Mouse (Mus musculus): ENCODE results near the gene F2. TPM values are rescaled to one million over a fixed set of nuclear protein-coding genes. Genes with fewer than 3 reads are reported as not detected.

The F2 gene
- polyA plus RNA-seq, 1 experiment from 2014 or later, result 0.51 TPM

DNA sequence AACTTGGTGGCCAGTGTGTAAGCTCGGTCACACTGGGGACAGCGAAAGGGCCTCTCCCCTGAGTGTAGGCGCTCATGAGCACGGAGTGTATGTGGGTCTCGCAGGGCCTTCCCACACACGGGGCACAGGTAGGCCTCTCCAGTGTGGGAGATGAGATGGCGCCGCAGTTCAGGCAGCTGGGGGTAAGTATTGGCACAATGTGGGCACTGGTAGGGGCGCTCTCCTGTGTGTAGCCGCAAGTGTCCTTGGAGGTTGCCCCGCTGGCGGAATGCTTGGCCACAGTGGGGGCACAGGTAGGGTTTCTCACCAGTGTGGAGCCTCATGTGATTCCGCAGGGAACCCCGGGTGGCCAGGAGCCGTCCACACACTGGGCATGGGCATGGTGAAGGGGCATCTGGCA lies 9.1 kb upstream of the F2 start:
- ATAC-seq (ENCODE audit: low FRiP score), result no peak
- no peak overlapping the region for H3K27ac ChIP-seq (replicated peaks)
- peaks cover 54% of the 10 kb centered on the region for H3K36me3 ChIP-seq
- 98% methylated on average over 15 of the region's 15 CpGs for WGBS
- H3K27me3 ChIP-seq (replicated peaks), result no peaks in the 10 kb centered on the region
- H3K9ac ChIP-seq (replicated peaks), result no peak overlapping the region
- no peak overlapping the region for H3K4me2 ChIP-seq
- peaks cover 15% of the 10 kb centered on the region for H3K4me1 ChIP-seq
- no peak overlapping the region for H3K4me3 ChIP-seq (replicated peaks)
- no peaks in the 10 kb centered on the region for H3K9me3 ChIP-seq (replicated peaks)

DNA sequence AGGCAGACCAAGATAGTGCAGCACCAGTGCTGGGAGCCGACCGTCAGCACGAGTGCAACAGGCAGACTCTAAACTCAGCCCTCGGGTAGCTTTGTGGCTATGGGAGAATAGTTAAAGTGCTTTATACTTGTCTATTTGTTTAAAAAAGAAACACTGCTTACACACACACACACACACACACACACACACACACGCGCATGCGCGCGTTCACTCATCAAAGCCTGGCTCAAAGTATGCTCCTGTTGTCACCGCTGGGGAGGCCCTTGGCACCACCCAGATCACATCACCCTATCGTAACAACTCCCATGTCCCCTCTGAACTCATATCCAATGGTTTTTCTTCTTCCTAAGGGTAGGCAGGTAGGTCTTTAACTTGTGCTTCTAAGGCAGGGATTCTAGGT lies 7.8 kb upstream of the F2 start:
- ATAC-seq (ENCODE audit: low FRiP score), result no peak
- H3K27me3 ChIP-seq (replicated peaks), result no peaks in the 10 kb centered on the region
- peaks cover 13% of the 10 kb centered on the region for H3K4me1 ChIP-seq
- 95% methylated on average over 11 of the region's 11 CpGs for WGBS
- no peak overlapping the region for H3K4me2 ChIP-seq
- peaks cover 54% of the 10 kb centered on the region for H3K36me3 ChIP-seq
- H3K4me3 ChIP-seq (replicated peaks), result no peak overlapping the region
- H3K9ac ChIP-seq (replicated peaks), result no peak overlapping the region
- H3K27ac ChIP-seq (replicated peaks), result no peak overlapping the region
- H3K9me3 ChIP-seq (replicated peaks), result no peaks in the 10 kb centered on the region

DNA sequence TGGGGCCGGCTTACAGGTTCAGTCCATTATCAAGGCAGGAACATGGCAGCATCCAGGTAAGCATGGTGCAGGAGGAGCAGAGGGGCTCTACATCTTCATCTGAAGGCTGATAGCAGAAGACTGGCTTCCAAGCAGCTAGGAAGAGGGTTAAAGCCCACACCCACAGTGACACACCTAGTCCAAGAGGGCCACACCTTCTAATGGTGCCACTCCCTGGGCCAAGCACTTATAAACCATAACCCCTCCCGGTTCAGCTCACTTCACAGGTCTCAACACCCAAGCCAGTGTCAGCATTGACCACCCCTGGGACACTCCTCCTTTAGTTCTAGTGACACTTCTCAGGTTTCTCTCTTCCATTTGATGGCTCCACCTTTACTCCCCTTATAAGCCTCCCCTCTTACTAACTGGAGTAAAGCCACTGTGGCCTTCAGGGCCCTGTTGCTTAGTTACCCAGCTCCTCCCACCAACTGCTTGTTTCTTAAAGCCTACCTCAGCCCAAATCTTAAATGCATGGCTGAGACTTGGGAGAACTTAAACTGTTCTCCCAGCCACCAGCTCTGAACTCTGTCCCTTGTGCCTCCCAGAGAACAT lies 6.7 kb upstream of the F2 start:
- H3K4me2 ChIP-seq, result no peak overlapping the region
- H3K27me3 ChIP-seq (replicated peaks), result no peaks in the 10 kb centered on the region
- H3K9me3 ChIP-seq (replicated peaks), result no peaks in the 10 kb centered on the region
- H3K9ac ChIP-seq (replicated peaks), result no peak overlapping the region
- peaks cover 54% of the 10 kb centered on the region for H3K36me3 ChIP-seq
- H3K4me1 ChIP-seq, result peaks cover 2% of the 10 kb centered on the region; the same call in 1 of the 2 replicates
- H3K27ac ChIP-seq (replicated peaks), result no peak overlapping the region
- 84% methylated on average over 2 of the region's 2 CpGs for WGBS
- H3K4me3 ChIP-seq (replicated peaks), result no peak overlapping the region
- ATAC-seq (ENCODE audit: low FRiP score), result no peak

DNA sequence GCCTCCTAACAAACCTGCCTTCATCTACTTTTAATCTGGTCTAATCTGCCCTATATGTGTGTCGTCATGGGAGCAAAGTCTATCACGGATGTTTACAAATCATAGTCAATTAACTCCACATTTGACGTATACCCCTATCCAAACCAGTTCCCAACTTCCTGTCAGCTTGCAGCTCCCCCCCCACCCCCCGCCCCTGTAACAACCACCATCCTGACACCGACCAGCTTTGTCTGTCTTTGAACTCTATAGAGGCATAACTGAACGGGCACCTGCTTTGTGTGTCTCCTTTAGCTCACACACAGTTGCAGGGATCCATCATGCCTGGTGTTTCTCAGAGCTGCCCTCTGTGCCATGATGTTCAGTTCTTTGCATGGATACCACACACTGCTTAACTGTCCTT lies 2.7 kb upstream of the F2 start:
- H3K9ac ChIP-seq (replicated peaks), result no peak overlapping the region
- WGBS, result 82% methylated on average over 6 of the region's 6 CpGs
- H3K9me3 ChIP-seq (replicated peaks), result no peaks in the 10 kb centered on the region
- ATAC-seq (ENCODE audit: low FRiP score), result no peak
- no peaks in the 10 kb centered on the region for H3K4me1 ChIP-seq
- no peak overlapping the region for H3K4me2 ChIP-seq
- H3K4me3 ChIP-seq (replicated peaks), result no peak overlapping the region
- no peak overlapping the region for H3K27ac ChIP-seq (replicated peaks)
- H3K27me3 ChIP-seq (replicated peaks), result no peaks in the 10 kb centered on the region
- peaks cover 15% of the 10 kb centered on the region for H3K36me3 ChIP-seq

DNA sequence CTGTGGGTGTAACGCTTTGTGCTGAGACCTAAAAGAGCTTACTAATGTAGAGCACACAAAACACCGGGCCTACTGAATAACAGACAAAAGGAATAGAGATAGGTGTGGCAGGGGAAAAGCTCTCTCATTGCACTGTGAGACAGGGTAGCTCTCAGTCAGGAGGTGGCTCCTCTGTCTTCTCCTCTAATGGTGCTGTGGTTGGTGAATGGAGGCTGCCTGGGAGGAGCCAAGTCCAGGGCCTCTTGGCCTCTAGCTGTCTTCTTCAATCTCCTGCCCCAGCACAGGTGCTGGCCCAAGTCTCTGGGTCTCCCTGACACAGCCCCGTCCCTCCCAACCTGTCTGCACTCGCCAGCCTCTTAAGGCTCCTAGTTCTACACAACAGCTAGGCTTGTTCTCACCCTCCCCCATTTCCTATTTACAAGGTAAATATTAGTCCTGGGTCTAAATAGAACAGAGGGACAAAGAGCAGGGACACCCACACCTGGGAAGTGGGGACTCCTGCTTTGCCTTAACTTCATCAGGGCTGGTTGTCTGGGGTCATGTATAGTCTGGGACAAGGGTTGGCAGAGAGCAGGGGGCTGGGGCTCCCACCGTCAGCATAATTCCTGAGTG lies 619 bp upstream of the F2 start:
- no peak overlapping the region for H3K9ac ChIP-seq (replicated peaks)
- no peak overlapping the region for H3K4me3 ChIP-seq (replicated peaks)
- H3K36me3 ChIP-seq, result no peaks in the 10 kb centered on the region
- WGBS, result 86% methylated on average over 5 of the region's 5 CpGs
- no peak overlapping the region for H3K4me2 ChIP-seq
- H3K4me1 ChIP-seq, result no peaks in the 10 kb centered on the region
- H3K27me3 ChIP-seq (replicated peaks), result no peaks in the 10 kb centered on the region
- ATAC-seq (ENCODE audit: low FRiP score), result no peak
- no peak overlapping the region for H3K27ac ChIP-seq (replicated peaks)
- no peaks in the 10 kb centered on the region for H3K9me3 ChIP-seq (replicated peaks)

DNA sequence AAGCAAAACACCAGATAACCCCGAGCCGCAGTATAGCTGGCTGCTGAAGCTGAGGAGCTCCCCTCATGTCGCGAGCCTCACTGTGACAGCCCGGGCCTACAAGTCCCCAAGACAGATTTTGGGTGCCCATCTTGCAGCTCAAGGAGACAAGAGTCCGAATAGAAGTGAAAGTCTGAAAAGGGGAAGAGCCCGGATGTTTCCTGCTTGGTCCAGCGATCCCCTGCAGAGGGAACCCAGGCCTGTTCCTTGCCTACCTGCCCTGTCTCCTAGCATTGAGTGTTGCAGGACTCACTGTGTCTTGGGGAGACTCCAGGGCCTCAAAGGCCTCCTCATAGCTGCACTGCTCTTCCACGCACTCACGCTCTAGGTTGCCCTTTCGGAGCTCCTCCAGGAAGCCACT lies 728 bp downstream of the F2 start:
- Histone ChIP-seq H3K4me2 (no peak overlapping the region), H3K27ac (replicated peaks) (no peak overlapping the region), H3K4me3 (replicated peaks) (no peak overlapping the region), H3K27me3 (replicated peaks) (no peaks in the 10 kb centered on the region), H3K9me3 (replicated peaks) (no peaks in the 10 kb centered on the region), H3K4me1 (no peaks in the 10 kb centered on the region), H3K9ac (replicated peaks) (no peak overlapping the region), H3K36me3 (no peaks in the 10 kb centered on the region)
- WGBS, result 91% methylated on average over 11 of the region's 11 CpGs
- ATAC-seq (ENCODE audit: low FRiP score), result no peak

DNA sequence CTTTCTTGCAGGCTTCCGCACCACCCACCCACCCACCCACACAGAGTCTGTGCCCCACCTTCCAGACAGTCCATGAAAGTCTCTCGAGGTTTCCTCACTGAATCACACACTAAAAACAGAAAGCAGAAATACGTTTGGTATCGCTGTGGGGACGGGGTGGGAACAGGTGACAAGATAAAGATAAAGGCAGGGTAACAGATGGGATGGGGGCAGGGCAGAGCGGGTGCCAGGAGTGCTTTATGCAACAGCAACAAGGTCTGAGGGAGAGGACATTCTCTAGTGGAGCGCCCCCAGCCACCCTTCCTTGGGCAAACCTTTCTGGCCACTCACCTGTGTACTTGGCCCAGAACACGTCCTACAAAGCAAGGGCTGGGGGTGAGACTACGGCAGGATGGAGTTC lies 1.4 kb downstream of the F2 start:
- Histone ChIP-seq H3K9ac (replicated peaks) (no peak overlapping the region), H3K4me2 (no peak overlapping the region), H3K27ac (replicated peaks) (no peak overlapping the region), H3K4me3 (replicated peaks) (no peak overlapping the region), H3K9me3 (replicated peaks) (no peaks in the 10 kb centered on the region), H3K27me3 (replicated peaks) (no peaks in the 10 kb centered on the region), H3K36me3 (no peaks in the 10 kb centered on the region), H3K4me1 (no peaks in the 10 kb centered on the region)
- no peak for ATAC-seq (ENCODE audit: low FRiP score)
- 83% methylated on average over 9 of the region's 9 CpGs for WGBS

DNA sequence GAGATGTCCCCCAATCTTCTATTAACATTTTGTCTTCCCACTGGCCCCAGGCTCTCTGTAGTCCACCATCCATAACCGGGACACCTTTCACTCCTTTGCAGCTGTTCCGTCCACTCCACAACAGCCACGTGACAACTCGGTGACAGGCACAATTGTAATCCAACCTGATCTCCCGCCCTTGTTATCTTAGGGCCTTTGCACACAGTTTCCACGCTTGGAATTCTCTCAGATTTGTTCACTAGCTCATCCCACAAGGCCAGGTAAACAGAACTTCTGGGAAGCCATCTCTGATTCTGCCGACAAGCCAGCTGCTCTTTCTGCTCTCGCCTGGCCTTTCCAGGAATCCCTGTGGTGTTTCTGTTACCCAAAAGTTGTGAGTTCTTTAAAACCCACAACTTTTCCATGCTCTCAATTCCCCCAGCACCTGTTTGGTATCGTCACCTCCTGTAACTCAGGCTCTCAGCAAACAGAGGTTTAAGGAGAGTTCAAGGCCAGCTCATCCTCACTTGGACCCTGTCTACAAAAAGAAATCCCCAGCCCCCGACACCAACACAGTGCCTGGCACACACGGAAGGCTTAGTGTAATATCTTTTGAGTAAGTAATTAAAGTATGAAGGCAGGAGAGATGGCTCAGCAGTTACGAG lies 2.8 kb downstream of the F2 start:
- Histone ChIP-seq H3K4me1 (no peaks in the 10 kb centered on the region), H3K4me2 (no peak overlapping the region), H3K9me3 (replicated peaks) (no peaks in the 10 kb centered on the region), H3K4me3 (replicated peaks) (no peak overlapping the region), H3K27me3 (replicated peaks) (no peaks in the 10 kb centered on the region), H3K9ac (replicated peaks) (no peak overlapping the region), H3K27ac (replicated peaks) (no peak overlapping the region), H3K36me3 (no peaks in the 10 kb centered on the region)
- no peak for ATAC-seq (ENCODE audit: low FRiP score)
- 87% methylated on average over 12 of the region's 12 CpGs for WGBS

DNA sequence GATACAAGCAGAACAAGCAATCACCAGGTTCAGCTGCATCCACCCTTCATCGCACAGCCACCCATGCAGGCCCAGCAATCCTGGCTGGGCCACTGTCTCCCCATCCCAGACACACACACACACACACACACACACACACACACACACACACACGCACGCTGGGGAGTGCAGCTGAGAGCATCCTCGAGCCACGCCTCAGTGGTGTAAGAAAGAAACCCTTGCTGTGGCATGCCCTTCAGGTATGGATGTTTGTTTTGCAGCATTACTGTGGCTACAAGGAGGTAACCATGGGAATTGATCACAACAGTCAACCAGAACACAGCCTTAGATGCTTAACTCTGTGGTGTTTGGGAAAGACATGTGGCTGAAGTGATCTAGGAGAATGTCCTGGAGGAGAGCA lies 3.9 kb downstream of the F2 start:
- Histone ChIP-seq H3K36me3 (no peaks in the 10 kb centered on the region), H3K9me3 (replicated peaks) (no peaks in the 10 kb centered on the region), H3K27ac (replicated peaks) (no peak overlapping the region), H3K4me2 (no peak overlapping the region), H3K4me1 (no peaks in the 10 kb centered on the region), H3K27me3 (replicated peaks) (no peaks in the 10 kb centered on the region), H3K4me3 (replicated peaks) (no peak overlapping the region), H3K9ac (replicated peaks) (no peak overlapping the region)
- 80% methylated on average over 5 of the region's 5 CpGs for WGBS
- no peak for ATAC-seq (ENCODE audit: low FRiP score)

DNA sequence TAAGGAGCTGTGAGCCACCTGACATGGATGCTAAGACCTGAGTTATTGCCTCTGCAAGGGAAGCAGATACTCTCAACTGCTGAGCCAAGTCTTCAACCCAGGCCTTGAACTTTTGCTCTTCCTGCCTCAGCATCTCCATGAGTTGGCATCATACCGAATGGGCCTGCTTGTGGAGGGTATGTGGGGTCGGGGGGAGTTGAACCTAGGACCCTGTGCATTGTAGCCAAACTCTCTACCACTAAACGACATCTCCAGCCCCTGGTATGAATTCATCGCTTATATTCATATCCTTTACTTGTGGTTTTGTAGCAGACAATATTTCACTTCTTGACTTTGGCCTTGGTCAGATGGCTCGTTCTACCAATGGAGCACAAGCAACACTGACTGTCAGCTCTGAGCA lies 4.4 kb downstream of the F2 start:
- WGBS, result 89% methylated on average over 5 of the region's 5 CpGs
- no peak overlapping the region for H3K4me3 ChIP-seq (replicated peaks)
- no peaks in the 10 kb centered on the region for H3K4me1 ChIP-seq
- H3K27me3 ChIP-seq (replicated peaks), result no peaks in the 10 kb centered on the region
- H3K4me2 ChIP-seq, result no peak overlapping the region
- no peak overlapping the region for H3K9ac ChIP-seq (replicated peaks)
- H3K9me3 ChIP-seq (replicated peaks), result no peaks in the 10 kb centered on the region
- no peaks in the 10 kb centered on the region for H3K36me3 ChIP-seq
- no peak for ATAC-seq (ENCODE audit: low FRiP score)
- no peak overlapping the region for H3K27ac ChIP-seq (replicated peaks)

DNA sequence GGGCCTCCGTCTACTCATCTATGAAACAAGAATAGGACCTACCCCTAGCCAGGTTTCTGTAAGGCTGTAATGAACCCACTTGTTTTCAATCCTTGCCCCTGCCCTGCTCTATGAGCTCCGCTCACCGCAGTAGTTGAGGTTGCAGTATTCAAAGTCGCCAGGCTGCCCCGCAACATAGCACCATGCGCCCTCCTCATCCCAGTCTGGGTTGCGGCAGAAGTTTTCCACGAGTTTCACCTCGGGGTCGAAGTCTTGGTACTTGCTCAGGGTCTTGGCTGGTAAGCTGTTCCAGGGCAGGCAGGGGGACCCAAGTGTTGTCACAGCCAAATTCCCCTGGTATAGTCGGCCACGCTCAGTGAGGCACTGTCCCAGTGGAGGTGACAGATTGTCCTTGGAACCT lies 5.8 kb downstream of the F2 start:
- H3K4me2 ChIP-seq, result no peak overlapping the region
- 94% methylated on average over 12 of the region's 12 CpGs for WGBS

DNA sequence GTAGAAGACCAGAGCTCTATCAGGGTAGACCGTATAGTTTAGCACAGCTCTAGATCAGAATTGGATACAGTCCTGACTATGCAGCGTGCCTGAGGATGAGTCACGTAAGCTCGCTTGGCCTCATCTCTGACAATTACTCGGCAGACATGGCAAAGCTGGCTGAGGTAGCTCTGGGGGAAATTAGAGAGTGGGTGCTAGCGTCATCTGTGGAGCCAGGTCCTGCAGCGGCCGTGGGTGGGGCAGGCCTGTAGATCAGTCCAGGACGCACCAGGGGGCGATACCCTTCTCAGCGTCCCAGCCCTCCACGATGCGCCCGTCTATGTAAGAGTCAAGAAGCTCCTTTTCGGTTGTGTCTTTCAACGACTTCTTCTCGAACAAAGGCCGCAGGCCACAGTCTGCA lies 6.5 kb downstream of the F2 start:
- 88% methylated on average over 18 of the region's 18 CpGs for WGBS

More for the DNA sequence above, 5.8 kb downstream of the F2 start:
- ATAC-seq (ENCODE audit: low FRiP score), result no peak
- Histone ChIP-seq H3K36me3 (no peaks in the 10 kb centered on the region), H3K4me1 (no peaks in the 10 kb centered on the region), H3K27ac (replicated peaks) (no peak overlapping the region), H3K9ac (replicated peaks) (no peak overlapping the region), H3K4me3 (replicated peaks) (no peak overlapping the region), H3K27me3 (replicated peaks) (no peaks in the 10 kb centered on the region), H3K9me3 (replicated peaks) (no peaks in the 10 kb centered on the region)

More for the DNA sequence above, 6.5 kb downstream of the F2 start:
- Histone ChIP-seq H3K36me3 (no peaks in the 10 kb centered on the region), H3K27me3 (replicated peaks) (no peaks in the 10 kb centered on the region), H3K9me3 (replicated peaks) (no peaks in the 10 kb centered on the region), H3K4me3 (replicated peaks) (no peak overlapping the region), H3K4me1 (no peaks in the 10 kb centered on the region), H3K27ac (replicated peaks) (no peak overlapping the region), H3K9ac (replicated peaks) (no peak overlapping the region), H3K4me2 (no peak overlapping the region)
- ATAC-seq (ENCODE audit: low FRiP score), result no peak

Data from neural tube, embryonic 15.5 days (tissue).